Mouse (Mus musculus) macrophage (primary cell): ENCODE results near the gene Gm2888. TPM values are rescaled to one million over a fixed set of nuclear protein-coding genes. Genes with fewer than 3 reads are reported as not detected.
"Not testable (repeated sequence)": the region's sequence is repeated elsewhere in the genome, so short reads cannot be mapped to it uniquely, and the experiment has no call there.

Source experiments
- H3K27ac ChIP-seq: fragments of 350-480 bp; formaldehyde crosslinking; 2 replicates; pipeline ENCODE4 v1.9.0; 2021
- H3K36me3 ChIP-seq: fragments of 350-480 bp; formaldehyde crosslinking; 2 replicates; pipeline ENCODE4 v1.9.0; 2021; ENCODE audit errors: inconsistent target
- H3K4me3 ChIP-seq: fragments of 350-480 bp; formaldehyde crosslinking; 2 replicates; pipeline ENCODE4 v1.9.0; 2021; ENCODE audit errors: inconsistent target
- H3K79me2 ChIP-seq: fragments of 350-480 bp; formaldehyde crosslinking; 2 replicates; pipeline ENCODE4 v1.9.0; 2021; ENCODE audit errors: inconsistent target
- WGBS: methylation state at CpG from one replicate; pipeline ENCODE4 v1.1.7; 2026; ENCODE audit warnings: inconsistent platforms; ENCODE audit not compliant: missing documents; 5-methylcytosine and 5-hydroxymethylcytosine counted together
- polyA plus RNA-seq: library from polyadenylated mRNA; stranded (reverse); fragments of 250-400 nt; gene quantifications from 3 replicates; pipeline ENCODE4 v1.2.4, GENCODE M21; 2018; ENCODE audit warnings: inconsistent platforms
- total RNA-seq, 78 experiments: library from RNA; depleted of rRNA; stranded (reverse); fragments of 250-400 nt; gene quantifications; 1 replicate in 9 of 78; 2 replicates in 24 of 78; 3 replicates in 43 of 78; 4 replicates in 2 of 78; pipeline ENCODE4 v1.2.4; 2018; ENCODE audit warnings: inconsistent platforms in 56 of 78

Gene Gm2888
- not detected for total RNA-seq (2018; cell fraction: chromatin; rRNA removed)
- total RNA-seq (2018; cell fraction: cytosol; rRNA removed): not detected
- total RNA-seq (2018; cell fraction: nucleus; rRNA removed): not detected
- not detected in 3 replicates for polyA plus RNA-seq

DNA sequence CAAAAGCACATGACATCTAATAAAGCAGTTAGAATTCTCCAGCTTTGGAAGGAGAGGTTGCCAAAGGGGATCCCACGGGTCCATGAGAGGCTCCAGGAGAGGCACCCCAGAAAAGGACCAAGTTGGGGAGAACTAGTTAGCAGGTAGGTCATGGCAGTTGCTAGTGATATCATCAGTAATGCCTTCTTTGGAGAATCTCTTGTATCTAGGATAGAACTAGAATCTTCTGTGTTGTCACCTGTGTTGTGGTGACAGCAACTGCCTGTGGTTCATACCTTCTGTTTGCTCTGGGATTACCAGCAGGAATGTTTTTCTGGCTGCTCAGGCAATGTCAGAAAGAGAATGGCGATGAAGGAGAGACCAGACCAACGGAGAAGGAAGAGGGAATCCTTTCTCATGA, at the start of gene Gm2888:
Gm2888 (plus strand) TSS at position 301 of the 400 bp plus-strand sequence.
- H3K79me2 ChIP-seq, H3K36me3 ChIP-seq, H3K27ac ChIP-seq, H3K4me3 ChIP-seq: not testable (repeated sequence)
- no CpG with 5 or more reads among the region's 3 CpGs for WGBS

DNA sequence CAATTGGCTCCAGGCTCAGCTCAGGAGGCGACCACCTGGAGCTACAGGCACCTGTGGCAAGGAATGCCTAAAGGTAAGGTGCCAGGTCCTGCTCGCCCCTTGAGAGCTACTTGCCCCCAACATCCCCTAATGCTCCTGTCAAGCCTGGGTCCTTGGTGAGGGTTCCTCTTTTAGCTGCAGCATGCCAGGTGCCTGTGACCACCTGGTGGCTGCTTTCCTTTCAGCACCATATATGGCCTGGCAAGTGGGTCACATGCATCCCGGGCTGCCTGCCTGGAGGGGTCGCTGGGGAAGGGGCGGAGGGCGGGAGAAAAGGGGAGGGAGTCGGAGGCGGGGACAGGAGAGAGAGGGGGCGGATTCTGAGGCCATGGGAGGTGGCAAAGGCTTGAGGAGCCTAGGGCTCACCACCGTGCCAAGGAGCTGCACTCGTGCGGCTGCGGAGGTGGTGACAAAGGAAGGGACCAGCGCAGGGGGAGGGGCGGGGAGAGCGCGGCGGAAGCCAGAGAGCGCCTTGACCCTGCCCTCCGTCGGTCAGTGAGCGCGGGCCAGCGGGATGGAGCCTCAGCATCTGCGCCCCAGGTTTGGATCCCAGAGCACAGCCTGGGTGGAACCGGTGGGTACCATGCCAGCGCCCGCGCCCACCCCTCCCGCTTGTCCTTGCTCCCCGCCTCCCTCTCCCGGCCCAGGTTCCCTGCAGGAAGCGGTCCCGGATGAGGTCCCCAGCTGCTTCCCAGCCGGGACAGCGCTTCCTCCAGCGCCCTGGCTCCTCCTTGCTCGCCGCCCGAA, 19.1 kb downstream of the Gm2888 start, which contains the start of gene Gm2897:
Gm2897 (plus strand) TSS at position 559 of the 786 bp plus-strand sequence.
- not testable (repeated sequence) for H3K27ac ChIP-seq, H3K36me3 ChIP-seq, H3K79me2 ChIP-seq, H3K4me3 ChIP-seq
- 3% methylated on average over 17 of the region's 40 CpGs for WGBS

DNA sequence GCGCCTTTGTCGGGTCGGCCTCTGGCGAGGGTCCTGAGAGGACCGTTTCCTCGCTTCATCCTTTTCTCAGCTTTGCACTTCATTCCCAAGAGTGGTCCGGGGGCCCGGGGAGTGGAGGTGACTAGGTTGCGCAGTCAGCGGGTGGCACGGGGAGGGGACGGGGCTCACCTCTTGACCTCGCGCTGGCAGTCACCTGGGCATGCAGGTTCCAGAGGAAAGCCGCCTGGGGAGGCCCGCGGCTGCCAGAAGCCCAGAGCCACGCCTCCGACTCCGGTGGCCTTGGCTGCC, 19.7 kb downstream of the Gm2888 start:
- 12% methylated on average over 6 of the region's 20 CpGs for WGBS
- not testable (repeated sequence) for H3K4me3 ChIP-seq, H3K36me3 ChIP-seq, H3K79me2 ChIP-seq, H3K27ac ChIP-seq

DNA sequence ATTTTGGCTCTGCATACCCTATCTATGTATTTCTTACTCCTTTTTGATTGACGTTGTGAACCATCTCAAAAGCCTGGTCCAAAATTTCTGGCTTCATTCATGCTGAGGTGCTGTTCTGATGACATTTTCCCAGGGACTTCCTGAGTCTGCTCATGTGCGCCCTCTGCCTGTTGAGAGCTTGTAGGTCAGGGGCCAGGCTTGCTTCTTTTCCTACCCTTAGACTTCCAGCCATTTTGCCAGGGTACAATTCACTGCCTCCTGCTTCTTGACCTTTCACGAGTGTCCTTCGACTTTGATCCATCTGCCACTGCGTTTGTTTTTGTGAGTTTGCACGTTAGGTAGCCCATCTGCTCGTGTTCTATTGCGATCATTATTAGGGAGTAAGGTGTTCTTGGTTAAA, 20.3 kb downstream of the Gm2888 start:
- WGBS: 10% methylated on average over 2 of the region's 8 CpGs
- H3K4me3 ChIP-seq, H3K36me3 ChIP-seq, H3K27ac ChIP-seq, H3K79me2 ChIP-seq: not testable (repeated sequence)

Other genes with a start within 250 kb of the Gm2888 start
- not detected in 3 replicates for gene Gm2897, start 19.3 kb downstream of the Gm2888 start, polyA plus RNA-seq
- not detected in 3 replicates for gene Gm10340, start 104.0 kb downstream of the Gm2888 start, polyA plus RNA-seq
- not detected in 3 replicates for gene Gm5795, start 158.3 kb downstream of the Gm2888 start, polyA plus RNA-seq
- gene D830030K20Rik, start 178.5 kb downstream of the Gm2888 start, polyA plus RNA-seq: not detected in 3 replicates